Mouse (Mus musculus) neural tube, embryonic 15.5 days (tissue): ENCODE results near the gene R3hdm1. TPM values are rescaled to one million over a fixed set of nuclear protein-coding genes. Genes with fewer than 3 reads are reported as not detected.

Source experiments
- ATAC-seq: fragments of 200-750 bp; cut with Nextera tagmentation; 2 replicates; pipeline ENCODE4 v1.8.0; 2017; ENCODE audit warnings: mild to moderate bottlenecking, moderate TSS enrichment, moderate library complexity; ENCODE audit not compliant: low FRiP score
- H3K27ac ChIP-seq: fragments of 300-500 bp; sonication (generic); replicated peaks from 2 replicates; pipeline ENCODE4 v1.5.1; 2015; ENCODE audit warnings: mild to moderate bottlenecking, inconsistent platforms
- H3K27me3 ChIP-seq: fragments of 300-500 bp; sonication (generic); replicated peaks from 2 replicates; pipeline ENCODE4 v1.6.1; 2015; ENCODE audit warnings: inconsistent platforms
- H3K36me3 ChIP-seq: fragments of 300-500 bp; sonication (generic); 2 replicates; pipeline ENCODE4 v1.6.1; 2015; ENCODE audit warnings: inconsistent platforms
- H3K4me1 ChIP-seq: fragments of 300-500 bp; sonication (generic); 2 replicates; pipeline ENCODE4 v1.6.1; 2015; ENCODE audit warnings: inconsistent platforms
- H3K4me2 ChIP-seq: fragments of 300-500 bp; sonication (generic); 2 replicates; pipeline ENCODE4 v1.6.1; 2015; ENCODE audit warnings: inconsistent platforms, mild to moderate bottlenecking, moderate library complexity
- H3K4me3 ChIP-seq: fragments of 300-500 bp; sonication (generic); replicated peaks from 2 replicates; pipeline ENCODE4 v1.5.1; 2015; ENCODE audit warnings: mild to moderate bottlenecking, inconsistent platforms
- H3K9ac ChIP-seq: fragments of 300-500 bp; sonication (generic); replicated peaks from 2 replicates; pipeline ENCODE4 v1.6.1; 2015; ENCODE audit warnings: mild to moderate bottlenecking, inconsistent platforms
- H3K9me3 ChIP-seq: fragments of 300-500 bp; sonication (generic); replicated peaks from 2 replicates; pipeline ENCODE4 v1.6.1; 2016; ENCODE audit warnings: inconsistent platforms
- WGBS: fragments of 180-500 bp; shearing (Covaris S2); methylation state at CpG from one replicate; pipeline ENCODE4 v1.1.7; 2015; ENCODE audit warnings: mixed read lengths; 5-methylcytosine and 5-hydroxymethylcytosine counted together
- polyA plus RNA-seq: library from polyadenylated mRNA; unstranded; fragments of >200 nt; fragmentation: Nextera tagmentation; extraction: Ambion mirVana; gene quantifications from 2 replicates; pipeline ENCODE4 v1.2.1, GENCODE M21; 2015

The R3hdm1 gene
- 78.7 and 83.3 TPM in 2 replicates for polyA plus RNA-seq

- Histone ChIP-seq H3K4me1 (peaks cover 21% of the 10 kb centered on the region), H3K9me3 (no peaks in the 10 kb centered on the region), H3K9ac (peak within 1 kb of the TSS; percentile 91), H3K27me3 (no peaks in the 10 kb centered on the region), H3K4me3 (peak within 1 kb of the TSS; percentile 97), H3K4me2 (peak within 1 kb of the TSS; percentile 72), H3K36me3 (no peaks in the 10 kb centered on the region), H3K27ac (peak within 1 kb of the TSS; percentile 93)
- WGBS, result under 1% methylated on average over 43 of the region's 43 CpGs
- ATAC-seq, result peak; percentile 97
These were observed at the start of gene R3hdm1, which contains the start of gene Zranb3 for GRCm38 (mm10) chr1:128102641-128103461. R3hdm1 (plus strand) TSS chr1:128103301. Zranb3 (minus strand) TSS chr1:128103047.

GRCm38 (mm10) chr1:128057269-128057668 is 45.8 kb upstream of the R3hdm1 start:
- H3K9ac ChIP-seq, result no peak overlapping the region
- no peak overlapping the region for H3K27ac ChIP-seq
- 98% methylated on average over 4 of the region's 4 CpGs for WGBS
- ATAC-seq, result no peak
- no peaks in the 10 kb centered on the region for H3K36me3 ChIP-seq
- H3K4me3 ChIP-seq, result no peak overlapping the region
- no peaks in the 10 kb centered on the region for H3K9me3 ChIP-seq
- H3K27me3 ChIP-seq, result no peaks in the 10 kb centered on the region
- H3K4me2 ChIP-seq, result no peak overlapping the region
- H3K4me1 ChIP-seq, result no peaks in the 10 kb centered on the region

GRCm38 (mm10) chr1:128058625-128059024 is 44.5 kb upstream of the R3hdm1 start:
- Histone ChIP-seq H3K27ac (no peak overlapping the region), H3K9ac (no peak overlapping the region), H3K4me3 (no peak overlapping the region), H3K9me3 (no peaks in the 10 kb centered on the region), H3K4me1 (no peaks in the 10 kb centered on the region), H3K4me2 (no peak overlapping the region), H3K36me3 (no peaks in the 10 kb centered on the region), H3K27me3 (no peaks in the 10 kb centered on the region)
- ATAC-seq, result no peak
- 95% methylated on average over 5 of the region's 5 CpGs for WGBS

GRCm38 (mm10) chr1:128060655-128061344 is 42.3 kb upstream of the R3hdm1 start:
- ATAC-seq, result no peak
- H3K4me3 ChIP-seq, result no peak overlapping the region
- H3K9ac ChIP-seq, result no peak overlapping the region
- H3K4me2 ChIP-seq, result no peak overlapping the region
- no peaks in the 10 kb centered on the region for H3K4me1 ChIP-seq
- H3K27ac ChIP-seq, result no peak overlapping the region
- no peaks in the 10 kb centered on the region for H3K9me3 ChIP-seq
- no peaks in the 10 kb centered on the region for H3K27me3 ChIP-seq
- no peaks in the 10 kb centered on the region for H3K36me3 ChIP-seq
- WGBS, result 79% methylated on average over 8 of the region's 8 CpGs

- no peaks in the 10 kb centered on the region for H3K27me3 ChIP-seq
- no peaks in the 10 kb centered on the region for H3K9me3 ChIP-seq
- WGBS, result 78% methylated on average over 1 of the region's 1 CpGs
- no peak overlapping the region for H3K27ac ChIP-seq
- no peak overlapping the region for H3K4me3 ChIP-seq
- H3K9ac ChIP-seq, result no peak overlapping the region
- H3K4me1 ChIP-seq, result no peaks in the 10 kb centered on the region
- no peaks in the 10 kb centered on the region for H3K36me3 ChIP-seq
- H3K4me2 ChIP-seq, result no peak overlapping the region
- ATAC-seq, result no peak
These were observed 41.7 kb upstream of the R3hdm1 start for GRCm38 (mm10) chr1:128061401-128061800.

- Histone ChIP-seq H3K9ac (no peak overlapping the region), H3K27me3 (no peaks in the 10 kb centered on the region), H3K4me1 (no peaks in the 10 kb centered on the region), H3K4me2 (no peak overlapping the region), H3K9me3 (no peaks in the 10 kb centered on the region), H3K36me3 (no peaks in the 10 kb centered on the region), H3K27ac (no peak overlapping the region), H3K4me3 (no peak overlapping the region)
- no peak for ATAC-seq
- WGBS, result 90% methylated on average over 1 of the region's 1 CpGs
These were observed 40.9 kb upstream of the R3hdm1 start for GRCm38 (mm10) chr1:128062167-128062566.

GRCm38 (mm10) chr1:128064716-128065115 is 38.4 kb upstream of the R3hdm1 start:
- 95% methylated on average over 6 of the region's 6 CpGs for WGBS
- Histone ChIP-seq H3K9me3 (no peaks in the 10 kb centered on the region), H3K27ac (no peak overlapping the region), H3K9ac (no peak overlapping the region), H3K4me2 (no peak overlapping the region), H3K4me1 (no peaks in the 10 kb centered on the region), H3K27me3 (no peaks in the 10 kb centered on the region), H3K36me3 (no peaks in the 10 kb centered on the region), H3K4me3 (no peak overlapping the region)
- ATAC-seq, result no peak

GRCm38 (mm10) chr1:128068945-128069397 is 34.1 kb upstream of the R3hdm1 start:
- ATAC-seq, result no peak
- Histone ChIP-seq H3K4me2 (no peak overlapping the region), H3K27ac (no peak overlapping the region), H3K4me3 (no peak overlapping the region), H3K27me3 (no peaks in the 10 kb centered on the region), H3K36me3 (no peaks in the 10 kb centered on the region), H3K9me3 (no peaks in the 10 kb centered on the region), H3K9ac (no peak overlapping the region), H3K4me1 (no peaks in the 10 kb centered on the region)
- WGBS, result 74% methylated on average over 2 of the region's 2 CpGs

- WGBS, result 98% methylated on average over 3 of the region's 3 CpGs
- no peak for ATAC-seq
These were observed 33.1 kb upstream of the R3hdm1 start for GRCm38 (mm10) chr1:128070003-128070402.

GRCm38 (mm10) chr1:128073051-128073450 is 30.1 kb upstream of the R3hdm1 start:
- no peak overlapping the region for H3K9ac ChIP-seq
- H3K36me3 ChIP-seq, result no peaks in the 10 kb centered on the region
- no peak overlapping the region for H3K27ac ChIP-seq
- no peak for ATAC-seq
- H3K27me3 ChIP-seq, result no peaks in the 10 kb centered on the region
- WGBS, result 95% methylated on average over 6 of the region's 6 CpGs
- H3K4me2 ChIP-seq, result no peak overlapping the region
- H3K9me3 ChIP-seq, result no peaks in the 10 kb centered on the region
- H3K4me1 ChIP-seq, result no peaks in the 10 kb centered on the region
- no peak overlapping the region for H3K4me3 ChIP-seq

More at GRCm38 (mm10) chr1:128070003-128070402, 33.1 kb upstream of the R3hdm1 start:
- Histone ChIP-seq H3K4me1 (no peaks in the 10 kb centered on the region), H3K27ac (no peak overlapping the region), H3K4me2 (no peak overlapping the region), H3K36me3 (no peaks in the 10 kb centered on the region), H3K9me3 (no peaks in the 10 kb centered on the region), H3K27me3 (no peaks in the 10 kb centered on the region), H3K4me3 (no peak overlapping the region), H3K9ac (no peak overlapping the region)

- ATAC-seq, result no peak
- WGBS, result 82% methylated on average over 8 of the region's 8 CpGs
These were observed 26.2 kb upstream of the R3hdm1 start for GRCm38 (mm10) chr1:128076791-128077479.

More at GRCm38 (mm10) chr1:128076791-128077479, 26.2 kb upstream of the R3hdm1 start:
- Histone ChIP-seq H3K4me1 (no peaks in the 10 kb centered on the region), H3K9me3 (no peaks in the 10 kb centered on the region), H3K4me3 (no peak overlapping the region), H3K9ac (no peak overlapping the region), H3K27me3 (no peaks in the 10 kb centered on the region), H3K27ac (no peak overlapping the region), H3K36me3 (no peaks in the 10 kb centered on the region), H3K4me2 (no peak overlapping the region)
